Mouse (Mus musculus) fibroblast of lung, adult 2 months (primary cell): ENCODE results near the gene Lrrfip1.

Experiments used
- DNase-seq: peaks from one replicate; pipeline ENCODE4 v3.0.0-alpha.2; 2011; ENCODE audit warnings: low read depth

Gene Lrrfip1

GRCm38 (mm10) chr1:91023960-91024359 is 25.4 kb downstream of the Lrrfip1 start:
- peak; percentile 80 for DNase-seq

GRCm38 (mm10) chr1:91024464-91024863 is 25.9 kb downstream of the Lrrfip1 start:
- no peak for DNase-seq

- DNase-seq: no peak
Observed at GRCm38 (mm10) chr1:91026945-91027344, 28.4 kb downstream of the Lrrfip1 start.

GRCm38 (mm10) chr1:91030383-91030782 is 31.8 kb downstream of the Lrrfip1 start:
- DNase-seq: no peak

GRCm38 (mm10) chr1:91031547-91031946 is 33.0 kb downstream of the Lrrfip1 start:
- DNase-seq: no peak

- no peak for DNase-seq
Observed at GRCm38 (mm10) chr1:91032393-91032971, 33.9 kb downstream of the Lrrfip1 start.

GRCm38 (mm10) chr1:91034547-91034946 is 36.0 kb downstream of the Lrrfip1 start:
- DNase-seq: no peak

- DNase-seq: no peak
Observed at GRCm38 (mm10) chr1:91035266-91035665, 36.7 kb downstream of the Lrrfip1 start.

GRCm38 (mm10) chr1:91037213-91037612 is 38.7 kb downstream of the Lrrfip1 start:
- no peak for DNase-seq

GRCm38 (mm10) chr1:91038010-91038409 is 39.5 kb downstream of the Lrrfip1 start:
- no peak for DNase-seq

GRCm38 (mm10) chr1:91038531-91038930 is 40.0 kb downstream of the Lrrfip1 start:
- DNase-seq: no peak

GRCm38 (mm10) chr1:91041605-91042004 is 43.1 kb downstream of the Lrrfip1 start:
- DNase-seq: no peak

GRCm38 (mm10) chr1:91043191-91043590 is 44.7 kb downstream of the Lrrfip1 start:
- no peak for DNase-seq

- no peak for DNase-seq
Observed at GRCm38 (mm10) chr1:91044176-91044575, 45.6 kb downstream of the Lrrfip1 start.

- DNase-seq: no peak
Observed at GRCm38 (mm10) chr1:91044648-91045047, 46.1 kb downstream of the Lrrfip1 start.

- no peak for DNase-seq
Observed at GRCm38 (mm10) chr1:91046237-91046636, 47.7 kb downstream of the Lrrfip1 start.

GRCm38 (mm10) chr1:91049296-91049695 is 50.8 kb downstream of the Lrrfip1 start:
- DNase-seq: no peak

- DNase-seq: no peak
Observed at GRCm38 (mm10) chr1:91051461-91052094, 53.0 kb downstream of the Lrrfip1 start.

GRCm38 (mm10) chr1:91052747-91053181 is 54.2 kb downstream of the Lrrfip1 start:
- DNase-seq: peak; percentile 83

GRCm38 (mm10) chr1:91053218-91054073 is 54.9 kb downstream of the Lrrfip1 start:
- peak; percentile 51 for DNase-seq

- no peak for DNase-seq
Observed at GRCm38 (mm10) chr1:91054074-91054471, 55.5 kb downstream of the Lrrfip1 start.

GRCm38 (mm10) chr1:91054815-91055214 is 56.3 kb downstream of the Lrrfip1 start:
- DNase-seq: no peak

- no peak for DNase-seq
Observed at GRCm38 (mm10) chr1:91055744-91056143, 57.2 kb downstream of the Lrrfip1 start.
